Mouse (Mus musculus) spleen, adult 2 months (tissue): ENCODE measurements around the gene Fgfr2.

Experiments
- CTCF ChIP-seq: fragments of 200-500 bp; IDR thresholded peaks from 2 replicates; pipeline ENCODE4 v1.5.1; 2011; ENCODE audit warnings: mild to moderate bottlenecking, inconsistent platforms; ENCODE audit not compliant: insufficient read depth, insufficient read length, insufficient replicate concordance; ENCODE audit errors: extremely low read depth
- POLR2A ChIP-seq: fragments of 200-500 bp; IDR thresholded peaks from 2 replicates; pipeline ENCODE4 v1.6.1; 2011; ENCODE audit warnings: low read depth, low read length, inconsistent platforms

DNA sequence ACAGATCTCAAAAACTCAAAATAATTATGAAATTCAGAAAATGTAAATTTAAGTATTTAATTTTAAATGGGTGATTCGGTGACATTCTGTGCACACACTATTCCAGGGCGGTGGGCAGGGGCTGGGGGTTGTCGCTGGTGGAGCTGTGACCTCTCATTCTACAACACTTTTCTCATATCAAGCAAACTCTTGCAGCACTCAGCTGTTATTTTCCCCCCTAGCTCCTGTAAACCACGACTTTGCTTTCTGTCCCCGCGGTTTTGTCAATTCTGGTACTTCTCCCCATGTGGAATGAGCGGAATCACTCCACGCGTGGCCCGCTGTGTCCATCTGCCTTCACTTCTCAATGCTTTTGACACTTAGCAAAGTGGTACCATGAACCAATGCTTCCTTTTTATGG lies 2549.4 kb downstream of the Fgfr2 start:
- TF ChIP-seq CTCF (no peak), POLR2A (no peak)
